Mouse (Mus musculus): ENCODE measurements around the gene Flt1. TPM values are rescaled to one million over a fixed set of nuclear protein-coding genes. Genes with fewer than 3 reads are reported as not detected.
A peak's percentile ranks its signal among the peaks of the same experiment; 100 is the strongest.

Flt1 gene
- polyA plus RNA-seq (2014; fragmentation: Nextera tagmentation; extraction: Ambion mirVana) = 10.1 and 11.9 TPM in 2 replicates

DNA sequence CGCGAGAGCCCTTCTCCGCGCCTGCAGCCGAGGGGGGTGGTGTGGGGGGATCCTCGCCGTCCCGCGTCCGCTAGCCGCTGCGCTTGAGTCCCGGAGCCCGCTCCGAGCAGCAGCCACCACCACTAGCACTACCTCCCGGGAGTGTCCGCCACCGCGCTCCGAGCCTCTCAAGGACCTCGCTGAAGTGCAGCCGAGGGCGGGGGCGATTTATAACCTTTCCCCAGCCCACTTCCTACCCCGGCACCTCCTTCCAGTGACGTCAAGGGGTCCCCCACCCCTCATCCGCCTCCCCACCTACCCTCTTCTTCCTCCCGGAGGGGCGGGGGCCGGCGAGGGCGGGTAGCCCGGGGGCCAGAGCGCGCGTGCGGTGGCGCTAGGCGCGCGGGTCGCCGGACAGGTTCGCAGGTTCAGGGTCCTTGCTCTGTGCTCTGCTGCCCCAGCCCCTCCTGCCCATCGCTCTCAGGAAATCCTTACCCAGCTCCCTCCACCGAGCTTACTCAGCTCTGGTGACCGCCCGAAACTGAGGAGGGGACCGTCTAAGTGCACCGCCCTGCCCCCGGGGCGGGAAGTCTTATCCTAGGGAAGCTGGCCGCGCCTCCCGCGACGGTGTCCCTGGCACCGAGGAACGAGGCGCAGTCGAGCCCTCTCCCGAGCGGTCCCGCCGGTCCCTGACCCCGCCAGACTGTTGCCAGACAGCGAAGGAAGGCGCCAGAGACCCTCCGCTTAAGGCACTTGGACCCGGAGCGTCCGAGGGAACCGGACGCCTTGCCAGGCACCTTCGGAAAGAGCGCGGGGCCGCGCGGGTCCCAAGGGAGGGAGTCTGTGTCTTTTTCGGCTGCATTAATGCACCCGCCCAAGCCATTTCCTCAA lies at the start of gene Flt1:
Flt1 (minus strand) TSS at position 181 of the 870 bp plus-strand sequence.
- peak; percentile 31 for ATAC-seq (replicated peaks; ENCODE audit: low FRiP score)
- Histone ChIP-seq H3K9ac (ENCODE audit: low read length) (no peak within 1 kb of the TSS), H3K4me2 (ENCODE audit: low read depth, low read length, severe bottlenecking) (peak within 1 kb of the TSS; percentile 52), H3K36me3 (ENCODE audit: control insufficient read depth, insufficient read depth, low read length) (no peaks in the 10 kb centered on the region), H3K27me3 (ENCODE audit: control insufficient read depth, insufficient read depth, low read length) (peaks cover 67% of the 10 kb centered on the region), H3K9me3 (ENCODE audit: control insufficient read depth, low read length) (no peaks in the 10 kb centered on the region), H3K27ac (ENCODE audit: low read depth, low read length) (no peak within 1 kb of the TSS), H3K4me3 (ENCODE audit: low read depth, low read length) (peak within 1 kb of the TSS; percentile 33), H3K4me1 (replicated peaks; ENCODE audit: control insufficient read depth, insufficient read depth, low read length) (peaks cover 10% of the 10 kb centered on the region; the same call in 1 of the 2 replicates)
- DNase-seq (ENCODE audit: low spot score) = no peak
- under 1% methylated on average over 75 of the region's 82 CpGs for WGBS

DNA sequence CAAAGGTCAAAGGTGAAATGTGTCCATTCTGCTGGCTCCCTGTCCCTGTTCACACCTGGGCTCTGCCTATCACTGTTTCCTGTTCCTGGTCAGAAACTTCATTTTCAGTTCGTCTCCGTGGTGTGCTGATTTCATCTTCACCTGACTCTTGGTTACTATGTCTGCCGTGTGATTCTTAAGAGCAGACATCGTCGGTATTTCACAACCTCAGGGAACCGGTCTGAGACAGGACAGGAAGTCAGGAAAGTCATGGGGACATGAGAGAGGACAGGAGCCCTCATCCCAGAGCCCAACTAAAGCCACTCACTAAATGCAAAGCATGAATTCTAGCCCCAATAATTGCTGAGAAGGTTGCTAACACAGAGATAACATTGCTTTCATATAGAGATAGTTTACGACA lies 49.4 kb upstream of the Flt1 start:
- Histone ChIP-seq H3K36me3 (ENCODE audit: control insufficient read depth, insufficient read depth, low read length) (no peaks in the 10 kb centered on the region), H3K27ac (ENCODE audit: low read depth, low read length) (no peak overlapping the region), H3K4me3 (ENCODE audit: low read depth, low read length) (no peak overlapping the region), H3K9ac (ENCODE audit: low read length) (no peak overlapping the region), H3K4me2 (ENCODE audit: low read depth, low read length, severe bottlenecking) (no peak overlapping the region), H3K9me3 (ENCODE audit: control insufficient read depth, low read length) (no peaks in the 10 kb centered on the region), H3K4me1 (replicated peaks; ENCODE audit: control insufficient read depth, insufficient read depth, low read length) (no peaks in the 10 kb centered on the region), H3K27me3 (ENCODE audit: control insufficient read depth, insufficient read depth, low read length) (no peaks in the 10 kb centered on the region)
- WGBS = 90% methylated on average over 7 of the region's 7 CpGs
- ATAC-seq (replicated peaks; ENCODE audit: low FRiP score) (no peak), DNase-seq (ENCODE audit: low spot score) (no peak)

DNA sequence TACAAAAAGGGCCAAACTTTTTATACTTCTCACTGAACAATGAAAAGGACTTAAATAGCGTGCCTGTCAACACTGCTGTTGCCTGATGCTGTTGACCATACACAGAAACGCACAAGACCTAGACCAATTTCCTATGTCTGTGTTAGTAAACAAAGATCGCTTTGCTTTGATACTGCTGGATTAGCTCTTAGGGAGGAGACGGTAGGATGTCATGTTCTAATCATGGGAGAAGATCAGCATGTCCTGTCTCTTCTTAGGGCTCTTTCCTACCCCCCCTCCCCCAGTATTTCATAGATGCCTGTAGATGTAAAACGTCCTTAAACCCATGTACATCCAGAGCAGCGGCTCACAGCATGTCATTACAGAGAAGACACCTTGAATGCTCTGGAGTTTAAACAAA lies 44.1 kb upstream of the Flt1 start:
- no peak overlapping the region for H3K9ac ChIP-seq (ENCODE audit: low read length)
- DNase-seq (ENCODE audit: low spot score) = no peak
- 83% methylated on average over 6 of the region's 6 CpGs for WGBS
- no peaks in the 10 kb centered on the region for H3K9me3 ChIP-seq (ENCODE audit: control insufficient read depth, low read length)
- H3K4me2 ChIP-seq (ENCODE audit: low read depth, low read length, severe bottlenecking) = no peak overlapping the region
- H3K4me3 ChIP-seq (ENCODE audit: low read depth, low read length) = no peak overlapping the region
- no peaks in the 10 kb centered on the region for H3K36me3 ChIP-seq (ENCODE audit: control insufficient read depth, insufficient read depth, low read length)
- no peaks in the 10 kb centered on the region for H3K4me1 ChIP-seq (replicated peaks; ENCODE audit: control insufficient read depth, insufficient read depth, low read length)
- H3K27ac ChIP-seq (ENCODE audit: low read depth, low read length) = no peak overlapping the region
- H3K27me3 ChIP-seq (ENCODE audit: control insufficient read depth, insufficient read depth, low read length) = no peaks in the 10 kb centered on the region
- ATAC-seq (replicated peaks; ENCODE audit: low FRiP score) = no peak

DNA sequence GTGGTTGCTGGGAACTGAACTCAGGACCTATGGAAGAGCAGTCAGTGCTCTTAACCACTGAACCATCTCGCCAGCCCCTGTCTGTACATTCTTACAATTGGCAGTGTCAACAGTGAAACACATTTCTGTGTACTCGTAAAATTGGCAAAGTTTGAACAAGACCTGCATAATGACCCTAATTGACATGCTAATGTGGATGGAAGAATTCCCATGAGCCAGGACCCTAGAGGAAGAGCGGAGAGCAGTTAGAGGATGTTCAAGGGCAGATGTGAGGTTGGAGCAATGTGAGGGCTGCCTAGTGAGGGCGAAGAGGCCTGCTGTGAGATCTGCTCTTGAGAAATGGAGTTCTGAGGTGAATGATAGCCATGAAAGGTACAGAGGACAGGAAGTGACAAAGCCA lies 38.2 kb upstream of the Flt1 start:
- H3K4me2 ChIP-seq (ENCODE audit: low read depth, low read length, severe bottlenecking) = no peak overlapping the region
- H3K27me3 ChIP-seq (ENCODE audit: control insufficient read depth, insufficient read depth, low read length) = no peaks in the 10 kb centered on the region
- no peaks in the 10 kb centered on the region for H3K36me3 ChIP-seq (ENCODE audit: control insufficient read depth, insufficient read depth, low read length)
- DNase-seq (ENCODE audit: low spot score) (no peak), ATAC-seq (replicated peaks; ENCODE audit: low FRiP score) (no peak)
- WGBS = 91% methylated on average over 4 of the region's 4 CpGs
- H3K4me1 ChIP-seq (replicated peaks; ENCODE audit: control insufficient read depth, insufficient read depth, low read length) = no peaks in the 10 kb centered on the region
- no peaks in the 10 kb centered on the region for H3K9me3 ChIP-seq (ENCODE audit: control insufficient read depth, low read length)
- no peak overlapping the region for H3K4me3 ChIP-seq (ENCODE audit: low read depth, low read length)
- no peak overlapping the region for H3K27ac ChIP-seq (ENCODE audit: low read depth, low read length)
- no peak overlapping the region for H3K9ac ChIP-seq (ENCODE audit: low read length)

DNA sequence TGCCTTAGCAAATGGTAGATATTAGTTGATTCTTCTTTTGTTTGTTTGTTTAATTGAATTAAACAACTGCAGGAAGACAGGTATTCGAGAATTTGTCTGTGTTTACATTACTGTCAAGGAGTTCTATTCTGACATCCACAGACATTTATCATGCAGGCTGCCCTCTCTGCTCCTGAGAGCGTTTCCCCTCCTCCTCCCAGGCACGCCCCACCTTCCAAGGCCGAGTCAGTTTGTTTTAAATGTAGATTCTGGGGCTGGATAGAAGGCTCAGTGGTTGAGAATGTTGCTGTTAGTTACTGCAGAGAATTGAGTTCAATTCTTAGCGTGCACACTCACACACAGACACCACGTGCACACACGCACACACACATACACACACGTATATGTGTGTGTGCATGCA lies 36.2 kb upstream of the Flt1 start:
- Histone ChIP-seq H3K9me3 (ENCODE audit: control insufficient read depth, low read length) (no peaks in the 10 kb centered on the region), H3K4me2 (ENCODE audit: low read depth, low read length, severe bottlenecking) (no peak overlapping the region), H3K36me3 (ENCODE audit: control insufficient read depth, insufficient read depth, low read length) (no peaks in the 10 kb centered on the region), H3K4me1 (replicated peaks; ENCODE audit: control insufficient read depth, insufficient read depth, low read length) (no peaks in the 10 kb centered on the region), H3K27ac (ENCODE audit: low read depth, low read length) (no peak overlapping the region), H3K9ac (ENCODE audit: low read length) (no peak overlapping the region), H3K27me3 (ENCODE audit: control insufficient read depth, insufficient read depth, low read length) (no peaks in the 10 kb centered on the region), H3K4me3 (ENCODE audit: low read depth, low read length) (no peak overlapping the region)
- DNase-seq (ENCODE audit: low spot score) (no peak), ATAC-seq (replicated peaks; ENCODE audit: low FRiP score) (no peak)
- WGBS = 34% methylated on average over 8 of the region's 8 CpGs

DNA sequence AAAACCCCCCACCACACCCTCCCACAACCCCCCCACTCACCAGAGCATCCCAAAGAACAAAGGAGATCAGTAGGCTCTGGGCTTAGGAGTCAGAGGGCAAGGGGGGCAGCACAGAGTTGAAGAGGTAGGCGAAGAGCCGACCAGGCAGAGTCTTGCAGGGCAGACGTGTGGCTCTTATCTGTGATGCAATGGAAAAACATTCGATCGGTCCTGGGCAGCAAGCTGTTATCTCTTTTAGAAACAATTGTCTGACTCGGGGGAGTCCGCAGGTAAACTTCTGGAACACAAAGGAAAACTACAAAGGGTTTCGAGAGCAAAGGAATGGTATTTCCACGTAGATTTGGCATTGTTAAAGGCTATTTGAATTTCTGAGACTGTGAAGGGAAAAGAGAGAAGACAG lies 35.5 kb upstream of the Flt1 start:
- Histone ChIP-seq H3K36me3 (ENCODE audit: control insufficient read depth, insufficient read depth, low read length) (no peaks in the 10 kb centered on the region), H3K4me2 (ENCODE audit: low read depth, low read length, severe bottlenecking) (no peak overlapping the region), H3K4me3 (ENCODE audit: low read depth, low read length) (no peak overlapping the region), H3K9me3 (ENCODE audit: control insufficient read depth, low read length) (no peaks in the 10 kb centered on the region), H3K27ac (ENCODE audit: low read depth, low read length) (no peak overlapping the region), H3K27me3 (ENCODE audit: control insufficient read depth, insufficient read depth, low read length) (no peaks in the 10 kb centered on the region), H3K4me1 (replicated peaks; ENCODE audit: control insufficient read depth, insufficient read depth, low read length) (no peaks in the 10 kb centered on the region), H3K9ac (ENCODE audit: low read length) (no peak overlapping the region)
- ATAC-seq (replicated peaks; ENCODE audit: low FRiP score) (no peak), DNase-seq (ENCODE audit: low spot score) (no peak)
- WGBS = 5% methylated on average over 9 of the region's 9 CpGs

DNA sequence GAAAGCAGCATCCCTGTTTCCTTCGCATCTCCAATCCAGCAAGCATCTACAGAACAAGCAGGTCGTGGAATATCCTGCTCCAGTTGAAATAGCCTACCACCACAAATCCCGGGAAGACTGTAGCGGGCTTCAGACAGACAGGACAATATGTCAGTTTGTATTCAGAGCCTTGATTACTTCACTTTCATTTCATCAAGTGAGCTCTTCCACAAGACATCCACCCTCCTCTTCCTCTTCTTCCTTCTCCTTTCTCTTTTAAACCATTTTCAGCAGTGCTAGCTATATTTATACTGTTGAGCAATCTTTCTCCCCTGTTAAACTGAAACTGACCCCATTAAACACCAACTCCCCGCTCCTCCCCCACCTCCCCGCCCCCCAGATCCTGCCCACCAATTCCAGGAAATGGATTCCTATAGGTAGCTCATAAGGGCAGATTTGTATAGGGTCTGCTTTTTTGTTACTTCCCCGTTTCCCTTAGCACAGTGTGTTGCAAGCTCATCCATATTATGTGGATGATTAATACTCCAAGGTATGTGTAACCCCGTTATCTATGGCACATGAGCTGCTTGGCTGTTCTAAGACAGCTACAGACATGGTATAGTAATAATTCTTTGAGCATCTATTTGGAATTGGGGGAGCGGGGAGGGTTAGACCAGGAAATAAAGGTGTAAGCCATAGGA lies 33.0 kb upstream of the Flt1 start:
- H3K36me3 ChIP-seq (ENCODE audit: control insufficient read depth, insufficient read depth, low read length) = no peaks in the 10 kb centered on the region
- ATAC-seq (replicated peaks; ENCODE audit: low FRiP score) (no peak), DNase-seq (ENCODE audit: low spot score) (no peak)
- no peaks in the 10 kb centered on the region; the same call in 1 of the 2 replicates for H3K9me3 ChIP-seq (ENCODE audit: control insufficient read depth, low read length)
- 77% methylated on average over 9 of the region's 9 CpGs for whole genome bisulfite sequencing
- H3K4me2 ChIP-seq (ENCODE audit: low read depth, low read length, severe bottlenecking) = no peak overlapping the region
- H3K9ac ChIP-seq (ENCODE audit: low read length) = no peak overlapping the region
- H3K4me3 ChIP-seq (ENCODE audit: low read depth, low read length) = no peak overlapping the region
- H3K27ac ChIP-seq (ENCODE audit: low read depth, low read length) = no peak overlapping the region
- no peaks in the 10 kb centered on the region for H3K4me1 ChIP-seq (replicated peaks; ENCODE audit: control insufficient read depth, insufficient read depth, low read length)
- H3K27me3 ChIP-seq (ENCODE audit: control insufficient read depth, insufficient read depth, low read length) = 0 out of 2 replicates have a peak, but pooled peaks cover 3% of the 10 kb centered on the region

DNA sequence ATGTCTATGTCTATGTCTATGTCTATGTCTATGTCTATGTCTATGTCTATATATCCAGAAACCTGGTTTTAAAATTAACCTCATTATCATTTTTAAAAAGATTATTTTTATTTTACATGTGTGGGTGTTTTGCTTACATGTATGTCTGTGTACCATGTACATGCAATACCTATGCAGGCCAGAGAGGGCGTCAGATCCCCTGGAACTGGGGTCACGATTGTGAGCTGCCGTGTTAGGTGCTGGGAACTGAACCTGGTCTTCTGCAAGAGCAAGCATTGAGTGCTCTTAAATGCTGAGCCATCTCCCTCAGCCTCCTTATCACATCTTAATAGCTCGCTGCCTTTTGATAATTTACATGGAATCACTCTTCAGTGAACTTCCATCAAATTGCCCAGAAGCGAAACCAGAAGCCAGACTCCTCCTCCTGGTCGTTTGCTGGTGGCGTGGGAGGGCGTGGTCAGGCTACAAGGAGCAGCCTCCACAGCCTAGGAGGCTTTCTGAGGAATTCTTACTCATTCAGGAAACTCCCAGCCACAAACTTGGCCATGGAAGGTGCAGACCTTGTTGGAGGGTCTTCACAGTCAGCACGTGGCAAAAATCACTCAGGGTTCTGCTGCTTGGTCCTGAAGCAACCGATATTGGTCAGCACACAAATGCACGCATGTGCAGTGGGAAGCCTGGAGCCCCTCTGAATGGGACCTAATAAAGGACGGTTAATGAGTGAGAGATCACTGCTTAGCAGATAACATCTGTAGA lies 32.2 kb upstream of the Flt1 start:
- Histone ChIP-seq H3K36me3 (ENCODE audit: control insufficient read depth, insufficient read depth, low read length) (no peaks in the 10 kb centered on the region), H3K4me2 (ENCODE audit: low read depth, low read length, severe bottlenecking) (no peak overlapping the region), H3K9ac (ENCODE audit: low read length) (no peak overlapping the region), H3K4me1 (replicated peaks; ENCODE audit: control insufficient read depth, insufficient read depth, low read length) (no peaks in the 10 kb centered on the region; the same call in 1 of the 2 replicates), H3K4me3 (ENCODE audit: low read depth, low read length) (no peak overlapping the region), H3K27me3 (ENCODE audit: control insufficient read depth, insufficient read depth, low read length) (peaks cover 5% of the 10 kb centered on the region; the same call in 1 of the 2 replicates), H3K27ac (ENCODE audit: low read depth, low read length) (no peak overlapping the region), H3K9me3 (ENCODE audit: control insufficient read depth, low read length) (no peaks in the 10 kb centered on the region; the same call in 1 of the 2 replicates)
- DNase-seq (ENCODE audit: low spot score) (no peak), ATAC-seq (replicated peaks; ENCODE audit: low FRiP score) (no peak)
- WGBS = 69% methylated on average over 12 of the region's 12 CpGs
